Mouse (Mus musculus) natural killer cell, adult 2 months (primary cell): ENCODE results near the gene Prr5.

Source experiments
- DNase-seq, 2 experiments: peaks; one replicate each; pipeline ENCODE4 v3.0.0; 2022; ENCODE audit warnings: low spot score in 2 of 2

Prr5 gene

GRCm38 (mm10) chr15:84668938-84669747, at the start of gene Prr5:
Gene Prr5, plus strand, starts transcription at chr15:84669620.
- no peak for DNase-seq

- no peak for DNase-seq
These were observed 49.4 kb upstream of the Prr5 start for GRCm38 (mm10) chr15:84620028-84620427.

GRCm38 (mm10) chr15:84621722-84622428, 47.5 kb upstream of the Prr5 start:
- no peak for DNase-seq

GRCm38 (mm10) chr15:84624870-84625269, 44.5 kb upstream of the Prr5 start:
- DNase-seq = no peak

GRCm38 (mm10) chr15:84625712-84626414, 43.6 kb upstream of the Prr5 start:
- DNase-seq = peak in 1 of 2 experiments; percentile 8

- DNase-seq = no peak
These were observed 42.1 kb upstream of the Prr5 start for GRCm38 (mm10) chr15:84627308-84627707.

GRCm38 (mm10) chr15:84629680-84630079, 39.7 kb upstream of the Prr5 start:
- no peak for DNase-seq

- DNase-seq = peak; percentile 30 to 57
These were observed 37.9 kb upstream of the Prr5 start for GRCm38 (mm10) chr15:84631560-84631959.

GRCm38 (mm10) chr15:84634361-84634760, 35.1 kb upstream of the Prr5 start:
- DNase-seq = no peak

- DNase-seq = no peak
These were observed 31.0 kb upstream of the Prr5 start for GRCm38 (mm10) chr15:84638405-84638804.

GRCm38 (mm10) chr15:84639072-84639450, 30.4 kb upstream of the Prr5 start:
- DNase-seq = no peak

GRCm38 (mm10) chr15:84639451-84640136, 29.8 kb upstream of the Prr5 start:
- no peak for DNase-seq

GRCm38 (mm10) chr15:84640722-84641121, 28.7 kb upstream of the Prr5 start:
- no peak for DNase-seq

- DNase-seq = no peak
These were observed 28.3 kb upstream of the Prr5 start for GRCm38 (mm10) chr15:84641127-84641526.

- DNase-seq = no peak
These were observed 27.5 kb upstream of the Prr5 start for GRCm38 (mm10) chr15:84641948-84642347.

- DNase-seq = no peak
These were observed 26.2 kb upstream of the Prr5 start for GRCm38 (mm10) chr15:84643178-84643577.

- no peak for DNase-seq
These were observed 17.9 kb upstream of the Prr5 start for GRCm38 (mm10) chr15:84651481-84651880.

GRCm38 (mm10) chr15:84653151-84653550, 16.3 kb upstream of the Prr5 start:
- no peak for DNase-seq

- DNase-seq = peak; percentile 59 to 61
These were observed 15.1 kb upstream of the Prr5 start for GRCm38 (mm10) chr15:84653979-84654966.

GRCm38 (mm10) chr15:84654975-84655374, 14.4 kb upstream of the Prr5 start:
- no peak for DNase-seq

GRCm38 (mm10) chr15:84656689-84657088, 12.7 kb upstream of the Prr5 start:
- DNase-seq = no peak
